Mouse (Mus musculus) small intestine, adult 2 months (tissue): ENCODE measurements at regions not wholly inside any gene's neighbourhood (a gene's known extent, or its start where the extent isn't known, plus 50 kb on each side); places are given as distances from the start of the nearest gene placed in this dataset.

Source experiments
- H3K27ac ChIP-seq: fragments of 200-500 bp; 2 replicates; pipeline ENCODE4 v1.5.1; 2012; ENCODE audit warnings: low read depth, low read length, control low read depth, inconsistent platforms; ENCODE audit not compliant: insufficient read depth
- H3K27me3 ChIP-seq: fragments of 200-500 bp; 2 replicates; pipeline ENCODE4 v1.6.1; 2012; ENCODE audit warnings: mild to moderate bottlenecking, moderate library complexity, low read length, inconsistent platforms; ENCODE audit not compliant: control insufficient read depth, insufficient read depth
- H3K36me3 ChIP-seq: fragments of 200-500 bp; 2 replicates; pipeline ENCODE4 v1.6.1; 2012; ENCODE audit warnings: mild to moderate bottlenecking, low read length, control low read depth, inconsistent platforms; ENCODE audit not compliant: control insufficient read depth, insufficient read depth
- H3K4me1 ChIP-seq: fragments of 200-500 bp; 2 replicates; pipeline ENCODE4 v1.6.1; 2012; ENCODE audit warnings: low read length, inconsistent platforms, mixed read lengths; ENCODE audit not compliant: control insufficient read depth, insufficient read depth, insufficient read length
- H3K4me3 ChIP-seq: fragments of 200-500 bp; 2 replicates; pipeline ENCODE4 v1.5.1; 2012; ENCODE audit warnings: low read depth, mild to moderate bottlenecking, control low read depth, inconsistent platforms, low read length, moderate library complexity
- CTCF ChIP-seq: fragments of 200-500 bp; IDR thresholded peaks from 2 replicates; pipeline ENCODE4 v1.5.1; 2012; ENCODE audit warnings: low read depth, mild to moderate bottlenecking, control low read depth, inconsistent platforms, low read length, moderate library complexity, mixed read lengths; ENCODE audit not compliant: insufficient replicate concordance, insufficient read length; ENCODE audit errors: extremely low read depth
- POLR2A ChIP-seq: fragments of 200-500 bp; IDR thresholded peaks from 2 replicates; pipeline ENCODE4 v1.6.1; 2012; ENCODE audit warnings: low read depth, mild to moderate bottlenecking, control low read depth, inconsistent platforms, low read length, moderate library complexity
- WGBS: fragments of 180-500 bp; shearing (Covaris S2); methylation state at CpG from one replicate; pipeline ENCODE4 v1.1.7; 2018; 5-methylcytosine and 5-hydroxymethylcytosine counted together

- Histone ChIP-seq H3K4me3 (no peak overlapping the region), H3K36me3 (no peaks in the 10 kb centered on the region), H3K4me1 (no peaks in the 10 kb centered on the region), H3K27me3 (no peaks in the 10 kb centered on the region), H3K27ac (no peak overlapping the region)
- TF ChIP-seq POLR2A (no peak), CTCF (no peak)
- 80% methylated on average over 9 of the region's 9 CpGs for WGBS
These were observed 2081.6 kb downstream of the 4930444P10Rik start for GRCm38 (mm10) chr1:14011484-14011883.

GRCm38 (mm10) chr1:14010789-14011188 lies 2082.3 kb downstream of the 4930444P10Rik start:
- no peak overlapping the region for H3K27ac ChIP-seq
- no peaks in the 10 kb centered on the region for H3K36me3 ChIP-seq
- TF ChIP-seq POLR2A, result no peak
- 57% methylated on average over 3 of the region's 3 CpGs for WGBS
- no peaks in the 10 kb centered on the region for H3K27me3 ChIP-seq
- H3K4me1 ChIP-seq, result no peaks in the 10 kb centered on the region
- H3K4me3 ChIP-seq, result no peak overlapping the region

- no peaks in the 10 kb centered on the region for H3K36me3 ChIP-seq
- H3K4me3 ChIP-seq, result no peak overlapping the region
- no peaks in the 10 kb centered on the region for H3K4me1 ChIP-seq
- 50% methylated on average over 1 of the region's 1 CpGs for WGBS
- no peaks in the 10 kb centered on the region for H3K27me3 ChIP-seq
- no peak overlapping the region for H3K27ac ChIP-seq
- TF ChIP-seq POLR2A (no peak), CTCF (no peak)
These were observed 2090.6 kb downstream of the 4930444P10Rik start for GRCm38 (mm10) chr1:14002550-14002949.

GRCm38 (mm10) chr1:14001431-14001830 lies 2091.7 kb downstream of the 4930444P10Rik start:
- Histone ChIP-seq H3K4me3 (no peak overlapping the region), H3K27me3 (no peaks in the 10 kb centered on the region), H3K4me1 (no peaks in the 10 kb centered on the region), H3K27ac (no peak overlapping the region), H3K36me3 (no peaks in the 10 kb centered on the region)
- TF ChIP-seq CTCF (no peak), POLR2A (no peak)
- WGBS, result 58% methylated on average over 3 of the region's 3 CpGs

GRCm38 (mm10) chr1:14000605-14001395 lies 2092.3 kb downstream of the 4930444P10Rik start:
- no peaks in the 10 kb centered on the region for H3K4me1 ChIP-seq
- no peaks in the 10 kb centered on the region for H3K27me3 ChIP-seq
- no peaks in the 10 kb centered on the region for H3K36me3 ChIP-seq
- H3K27ac ChIP-seq, result no peak overlapping the region
- no peak overlapping the region for H3K4me3 ChIP-seq
- 80% methylated on average over 3 of the region's 3 CpGs for WGBS
- TF ChIP-seq POLR2A (no peak), CTCF (no peak)

- Histone ChIP-seq H3K36me3 (no peaks in the 10 kb centered on the region), H3K4me1 (no peaks in the 10 kb centered on the region), H3K4me3 (no peak overlapping the region), H3K27ac (no peak overlapping the region), H3K27me3 (no peaks in the 10 kb centered on the region)
- WGBS, result 91% methylated on average over 9 of the region's 11 CpGs
- no peak for TF ChIP-seq CTCF
- TF ChIP-seq POLR2A, result no peak
These were observed 2094.9 kb downstream of the 4930444P10Rik start for GRCm38 (mm10) chr1:13998178-13998708.

GRCm38 (mm10) chr1:13993825-13994509 lies 2099.2 kb downstream of the 4930444P10Rik start:
- H3K27me3 ChIP-seq, result no peaks in the 10 kb centered on the region
- no peak overlapping the region for H3K4me3 ChIP-seq
- TF ChIP-seq POLR2A, result no peak
- TF ChIP-seq CTCF, result no peak
- WGBS, result 82% methylated on average over 9 of the region's 9 CpGs
- no peak overlapping the region for H3K27ac ChIP-seq
- H3K36me3 ChIP-seq, result no peaks in the 10 kb centered on the region
- no peaks in the 10 kb centered on the region for H3K4me1 ChIP-seq
